Mouse (Mus musculus): Measurements from ENCODE around the gene Ncam1.

DNA sequence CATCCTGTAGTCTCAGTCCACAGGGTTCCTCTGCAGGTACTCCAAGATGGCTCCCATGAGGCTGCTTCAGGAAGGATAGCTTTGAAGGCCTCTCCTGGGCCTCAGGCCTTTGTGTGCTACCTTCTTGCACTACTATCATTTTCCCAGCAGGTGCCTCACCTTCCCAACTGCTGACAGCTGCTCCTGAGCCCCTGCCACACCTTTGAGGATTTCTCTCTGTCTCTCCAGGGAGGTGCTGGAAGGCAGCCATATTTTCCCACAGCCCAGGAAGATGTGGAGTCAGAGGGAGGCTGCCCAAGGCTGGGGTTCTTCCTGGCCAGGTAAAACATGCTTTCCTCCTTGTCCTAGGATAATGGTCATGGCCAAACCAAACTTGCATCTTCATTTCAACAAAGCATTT, 83.6 kb downstream of the Ncam1 start:
- TF ChIP-seq CTCF (IDR thresholded peaks at IDR 0.05; ENCODE audit: extremely low read depth, insufficient read depth, insufficient read length, insufficient replicate concordance) (no peak), POLR2A (IDR thresholded peaks at IDR 0.05; ENCODE audit: low read depth, low read length) (no peak)

All from spleen, adult 2 months (tissue).